In the genomic region with DNA sequence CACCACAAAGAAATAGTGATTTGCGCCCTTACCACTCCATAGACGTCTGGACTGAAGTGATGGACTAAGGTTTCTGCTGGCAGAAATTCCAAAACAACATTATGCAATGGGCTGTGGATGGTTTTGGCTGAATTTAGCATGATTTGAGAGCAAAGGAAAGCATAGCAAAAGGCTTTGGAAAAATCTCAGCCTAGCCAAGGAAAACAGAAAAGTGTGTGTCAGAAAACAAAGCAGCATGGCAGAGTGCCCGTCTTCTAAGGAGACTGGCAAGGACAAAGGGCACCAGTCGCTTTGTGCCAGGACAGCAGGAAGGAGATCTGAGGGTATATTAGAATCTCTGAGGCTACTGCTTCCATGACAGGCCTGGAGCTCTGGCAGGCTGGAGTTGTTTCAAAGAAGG, we compare ENCODE assay signal across 9 mouse cellular contexts. TPM values are rescaled to one million over a fixed set of nuclear protein-coding genes. Genes with fewer than 3 reads are reported as not detected.
A peak's percentile ranks its signal among the peaks of the same experiment; 100 is the strongest.
DNase-seq lines count a peak whose midpoint lies in the region; ATAC-seq lines count a peak whose summit lies in the region.
"Had no signal": no experiment of that assay in that cellular context is flagged by ENCODE, and none has a peak within 500 bp of the region (broad histone marks: within the 10 kb centered on the region; RNA-seq: fewer than 3 reads in every experiment).

No protein-coding gene starts in this region.

- ATAC-seq in frontal cortex, adult (ENCODE audit: low TSS enrichment): peak; percentile 72

- DNase-seq in gastrocnemius, adult 18-20 months (ENCODE audit: low spot score): peak; percentile 9
- DNase-seq in gastrocnemius, postnatal 10 days: no peak
- peak; percentile 53 for DNase-seq in Muller cell, postnatal 12 days (ENCODE audit: inconsistent ontology term)
- DNase-seq in layer of hippocampus, postnatal 10 days (ENCODE audit: low spot score in 2 of 2): peak; percentile 53 to 70
- DNase-seq in embryo, embryonic 11 days: no peak
- no peak for DNase-seq in testis, postnatal 14 days (ENCODE audit: low spot score)
- no peak for DNase-seq in retina, postnatal 1 day

RNA-seq across cellular contexts. Expression of a gene that starts 17.9 kb away (rescaled TPM):
- total RNA-seq in gastrocnemius, adult 18-20 months (2021): not detected
- total RNA-seq in gastrocnemius, postnatal 10 days (2021): not detected
- total RNA-seq in layer of hippocampus, postnatal 10 days (2021): not detected

RNA-seq across cellular contexts. Expression of a gene that starts 43.6 kb away (rescaled TPM):
- total RNA-seq in gastrocnemius, adult 18-20 months (2021): not detected
- total RNA-seq in gastrocnemius, postnatal 10 days (2021): not detected
- total RNA-seq in layer of hippocampus, postnatal 10 days (2021): not detected
- total RNA-seq: ES-E14 had no signal

Comparison
In these comparisons a context has a peak if more than half of its experiments do, and no peak if none do; other contexts are left out.
1. DNase-seq: peak in gastrocnemius, adult 18-20 months (single experiment), Muller cell, postnatal 12 days (single experiment) and layer of hippocampus, postnatal 10 days (2 of 2); none in gastrocnemius, postnatal 10 days (single experiment), embryo, embryonic 11 days (single experiment), testis, postnatal 14 days (single experiment) and retina, postnatal 1 day (single experiment).